Mouse (Mus musculus): ENCODE measurements around the gene Tnfsf14. TPM values are rescaled to one million over a fixed set of nuclear protein-coding genes. Genes with fewer than 3 reads are reported as not detected.
A peak's percentile ranks its signal among the peaks of the same experiment; 100 is the strongest.

The Tnfsf14 gene
- polyA plus RNA-seq, 1 experiment from 2014 or later: 0.36 TPM

- Histone ChIP-seq H3K4me2 (no peak overlapping the region), H3K4me3 (no peak overlapping the region), H3K9ac (no peak overlapping the region), H3K4me1 (peaks cover 4% of the 10 kb centered on the region), H3K9me3 (no peaks in the 10 kb centered on the region), H3K27ac (no peak overlapping the region), H3K36me3 (no peaks in the 10 kb centered on the region), H3K27me3 (peaks cover 21% of the 10 kb centered on the region)
- no peak for ATAC-seq (ENCODE audit: borderline replicate concordance, extremely low read depth, low FRiP score, low TSS enrichment)
- 80% methylated on average over 4 of the region's 4 CpGs for WGBS
Measured at GRCm38 (mm10) chr17:57153787-57154186, 40.2 kb downstream of the Tnfsf14 start.

- Histone ChIP-seq H3K9ac (no peak overlapping the region), H3K27me3 (peaks cover 29% of the 10 kb centered on the region), H3K36me3 (no peaks in the 10 kb centered on the region), H3K4me1 (peaks cover 5% of the 10 kb centered on the region), H3K27ac (no peak overlapping the region), H3K4me3 (no peak overlapping the region), H3K4me2 (no peak overlapping the region), H3K9me3 (no peaks in the 10 kb centered on the region)
- no peak for ATAC-seq (ENCODE audit: borderline replicate concordance, extremely low read depth, low FRiP score, low TSS enrichment)
- WGBS: 94% methylated on average over 6 of the region's 6 CpGs
Measured at GRCm38 (mm10) chr17:57153006-57153405, 41.0 kb downstream of the Tnfsf14 start.

- no peaks in the 10 kb centered on the region for H3K9me3 ChIP-seq
- H3K9ac ChIP-seq: no peak within 1 kb of the TSS
- peak within 1 kb of the TSS; percentile 49 for H3K4me2 ChIP-seq
- H3K27ac ChIP-seq: no peak within 1 kb of the TSS
- peaks cover 48% of the 10 kb centered on the region for H3K27me3 ChIP-seq
- H3K4me3 ChIP-seq: peak within 1 kb of the TSS; percentile 19
- peaks cover 5% of the 10 kb centered on the region for H3K4me1 ChIP-seq
- WGBS: 2% methylated on average over 37 of the region's 39 CpGs
- no peak for ATAC-seq (ENCODE audit: borderline replicate concordance, extremely low read depth, low FRiP score, low TSS enrichment)
- H3K36me3 ChIP-seq: no peaks in the 10 kb centered on the region
Measured at GRCm38 (mm10) chr17:57148994-57149803, 44.8 kb downstream of the Tnfsf14 start, which contains the start of gene Cd70. Gene Cd70 (minus strand): TSS chr17:57149777.

GRCm38 (mm10) chr17:57148343-57148742 lies 45.6 kb downstream of the Tnfsf14 start:
- no peak for ATAC-seq (ENCODE audit: borderline replicate concordance, extremely low read depth, low FRiP score, low TSS enrichment)
- WGBS: 66% methylated on average over 4 of the region's 4 CpGs
- Histone ChIP-seq H3K9me3 (no peaks in the 10 kb centered on the region), H3K4me1 (peaks cover 5% of the 10 kb centered on the region), H3K36me3 (no peaks in the 10 kb centered on the region), H3K4me3 (no peak overlapping the region), H3K9ac (no peak overlapping the region), H3K4me2 (no peak overlapping the region), H3K27me3 (peaks cover 48% of the 10 kb centered on the region), H3K27ac (no peak overlapping the region)

GRCm38 (mm10) chr17:57145115-57145514 lies 48.9 kb downstream of the Tnfsf14 start:
- no peaks in the 10 kb centered on the region for H3K36me3 ChIP-seq
- H3K4me3 ChIP-seq: no peak overlapping the region
- peaks cover 40% of the 10 kb centered on the region for H3K27me3 ChIP-seq
- peaks cover 5% of the 10 kb centered on the region for H3K4me1 ChIP-seq
- WGBS: 67% methylated on average over 1 of the region's 1 CpGs
- no peak overlapping the region for H3K27ac ChIP-seq
- ATAC-seq (ENCODE audit: borderline replicate concordance, extremely low read depth, low FRiP score, low TSS enrichment): no peak
- no peak overlapping the region for H3K4me2 ChIP-seq
- no peak overlapping the region for H3K9ac ChIP-seq
- no peaks in the 10 kb centered on the region for H3K9me3 ChIP-seq

GRCm38 (mm10) chr17:57143704-57144103 lies 50.3 kb downstream of the Tnfsf14 start:
- peaks cover 26% of the 10 kb centered on the region for H3K27me3 ChIP-seq
- WGBS: 66% methylated on average over 3 of the region's 3 CpGs
- no peak overlapping the region for H3K4me2 ChIP-seq
- no peaks in the 10 kb centered on the region for H3K9me3 ChIP-seq
- peaks cover under 1% of the 10 kb centered on the region; the same call in 1 of the 2 replicates for H3K4me1 ChIP-seq
- H3K27ac ChIP-seq: no peak overlapping the region
- H3K36me3 ChIP-seq: no peaks in the 10 kb centered on the region
- ATAC-seq (ENCODE audit: borderline replicate concordance, extremely low read depth, low FRiP score, low TSS enrichment): no peak
- no peak overlapping the region for H3K9ac ChIP-seq
- H3K4me3 ChIP-seq: no peak overlapping the region

GRCm38 (mm10) chr17:57139708-57140107 lies 54.3 kb downstream of the Tnfsf14 start:
- no peak for ATAC-seq (ENCODE audit: borderline replicate concordance, extremely low read depth, low FRiP score, low TSS enrichment)
- WGBS: 71% methylated on average over 3 of the region's 3 CpGs
- H3K9ac ChIP-seq: no peak overlapping the region

More at GRCm38 (mm10) chr17:57139708-57140107, 54.3 kb downstream of the Tnfsf14 start:
- Histone ChIP-seq H3K9me3 (no peaks in the 10 kb centered on the region), H3K27me3 (no peaks in the 10 kb centered on the region), H3K4me2 (no peak overlapping the region), H3K4me1 (no peaks in the 10 kb centered on the region), H3K27ac (no peak overlapping the region), H3K36me3 (no peaks in the 10 kb centered on the region), H3K4me3 (no peak overlapping the region)

Small RNAs within 50 kb of the gene (microRNA-seq; reads per million reads assigned to microRNA genes)
- gene Mir6978: not detected

Other genes starting within 250 kb of the Tnfsf14 start
- gene Acer1, start 212.1 kb downstream of the Tnfsf14 start, polyA plus RNA-seq (2015; fragmentation: Nextera tagmentation; extraction: Ambion mirVana): not detected in 2 replicates
- gene Clpp, start 203.9 kb downstream of the Tnfsf14 start, polyA plus RNA-seq (2015; fragmentation: Nextera tagmentation; extraction: Ambion mirVana): 135 and 136 TPM in 2 replicates
- gene Alkbh7, start 196.8 kb downstream of the Tnfsf14 start, polyA plus RNA-seq (2015; fragmentation: Nextera tagmentation; extraction: Ambion mirVana): 40.0 and 40.5 TPM in 2 replicates
- gene Pspn, start 194.2 kb downstream of the Tnfsf14 start, polyA plus RNA-seq (2015; fragmentation: Nextera tagmentation; extraction: Ambion mirVana): 0.78 TPM in 1 of 2 replicates, not detected in the other
- 56.7 and 63.3 TPM in 2 replicates for gene Gtf2f1, start 182.9 kb downstream of the Tnfsf14 start, polyA plus RNA-seq (2015; fragmentation: Nextera tagmentation; extraction: Ambion mirVana)
- 0.26 and 0.50 TPM in 2 replicates for gene Gm17949, start 182.7 kb downstream of the Tnfsf14 start, polyA plus RNA-seq (2015; fragmentation: Nextera tagmentation; extraction: Ambion mirVana)
- gene Khsrp, start 162.7 kb downstream of the Tnfsf14 start, polyA plus RNA-seq (2015; fragmentation: Nextera tagmentation; extraction: Ambion mirVana): 42.1 and 44.1 TPM in 2 replicates
- gene Slc25a41, start 152.5 kb downstream of the Tnfsf14 start, polyA plus RNA-seq (2015; fragmentation: Nextera tagmentation; extraction: Ambion mirVana): 0.12 TPM in 1 of 2 replicates, not detected in the other
- gene Crb3, start 135.1 kb downstream of the Tnfsf14 start, polyA plus RNA-seq (2015; fragmentation: Nextera tagmentation; extraction: Ambion mirVana): 55.3 and 57.0 TPM in 2 replicates
- gene Slc25a23, start 134.3 kb downstream of the Tnfsf14 start, polyA plus RNA-seq (2015; fragmentation: Nextera tagmentation; extraction: Ambion mirVana): 8.7 and 9.5 TPM in 2 replicates
- 4.8 and 5.6 TPM in 2 replicates for gene Dennd1c, start 115.7 kb downstream of the Tnfsf14 start, polyA plus RNA-seq (2015; fragmentation: Nextera tagmentation; extraction: Ambion mirVana)
- 16.4 and 17.5 TPM in 2 replicates for gene Tubb4a, start 106.4 kb downstream of the Tnfsf14 start, polyA plus RNA-seq (2015; fragmentation: Nextera tagmentation; extraction: Ambion mirVana)
- gene Tnfsf9, start 88.9 kb downstream of the Tnfsf14 start, polyA plus RNA-seq (2015; fragmentation: Nextera tagmentation; extraction: Ambion mirVana): 8.6 and 10.4 TPM in 2 replicates
- not detected in 2 replicates for gene Cd70, start 44.4 kb downstream of the Tnfsf14 start, polyA plus RNA-seq (2015; fragmentation: Nextera tagmentation; extraction: Ambion mirVana)
- gene C3, start 34.0 kb upstream of the Tnfsf14 start, polyA plus RNA-seq (2015; fragmentation: Nextera tagmentation; extraction: Ambion mirVana): 2.5 and 3.7 TPM in 2 replicates
- 33.1 and 37.3 TPM in 2 replicates for gene Gpr108, start 54.3 kb upstream of the Tnfsf14 start, polyA plus RNA-seq (2015; fragmentation: Nextera tagmentation; extraction: Ambion mirVana)
- gene Trip10, start 55.3 kb upstream of the Tnfsf14 start, polyA plus RNA-seq (2015; fragmentation: Nextera tagmentation; extraction: Ambion mirVana): 49.0 TPM in 2 replicates
- 3.2 and 6.1 TPM in 2 replicates for gene Vav1, start 84.9 kb upstream of the Tnfsf14 start, polyA plus RNA-seq (2015; fragmentation: Nextera tagmentation; extraction: Ambion mirVana)
- gene Adgre1, start 164.5 kb upstream of the Tnfsf14 start, polyA plus RNA-seq (2015; fragmentation: Nextera tagmentation; extraction: Ambion mirVana): 5.0 and 5.7 TPM in 2 replicates